Mouse (Mus musculus): Measurements from ENCODE around the gene Wnk3. TPM values are rescaled to one million over a fixed set of nuclear protein-coding genes. Genes with fewer than 3 reads are reported as not detected.

Gene Wnk3
- polyA plus RNA-seq, 1 experiment = 9.0 TPM

GRCm38 (mm10) chrX:151337804-151338203, 139.9 kb downstream of the Wnk3 start:
- Histone ChIP-seq H3K27ac (ENCODE audit: insufficient read depth, low read length) (no peak overlapping the region), H3K4me1 (ENCODE audit: control insufficient read depth, insufficient read depth, low read length) (no peaks in the 10 kb centered on the region), H3K27me3 (ENCODE audit: control insufficient read depth, insufficient read depth, low read length) (no peaks in the 10 kb centered on the region), H3K4me3 (replicated peaks; ENCODE audit: insufficient read depth, low read depth, low read length) (no peak overlapping the region)
- TF ChIP-seq CTCF (IDR thresholded peaks at IDR 0.05; ENCODE audit: borderline replicate concordance, insufficient read depth, low read depth, low read length) = no peak
- no peak for TF ChIP-seq POLR2A (IDR thresholded peaks at IDR 0.05; ENCODE audit: borderline replicate concordance, insufficient read depth, low read length)
- WGBS = 25% methylated on average over 4 of the region's 4 CpGs
- peak in 1 of 2 experiments; percentile 20 for DNase-seq

DNA sequence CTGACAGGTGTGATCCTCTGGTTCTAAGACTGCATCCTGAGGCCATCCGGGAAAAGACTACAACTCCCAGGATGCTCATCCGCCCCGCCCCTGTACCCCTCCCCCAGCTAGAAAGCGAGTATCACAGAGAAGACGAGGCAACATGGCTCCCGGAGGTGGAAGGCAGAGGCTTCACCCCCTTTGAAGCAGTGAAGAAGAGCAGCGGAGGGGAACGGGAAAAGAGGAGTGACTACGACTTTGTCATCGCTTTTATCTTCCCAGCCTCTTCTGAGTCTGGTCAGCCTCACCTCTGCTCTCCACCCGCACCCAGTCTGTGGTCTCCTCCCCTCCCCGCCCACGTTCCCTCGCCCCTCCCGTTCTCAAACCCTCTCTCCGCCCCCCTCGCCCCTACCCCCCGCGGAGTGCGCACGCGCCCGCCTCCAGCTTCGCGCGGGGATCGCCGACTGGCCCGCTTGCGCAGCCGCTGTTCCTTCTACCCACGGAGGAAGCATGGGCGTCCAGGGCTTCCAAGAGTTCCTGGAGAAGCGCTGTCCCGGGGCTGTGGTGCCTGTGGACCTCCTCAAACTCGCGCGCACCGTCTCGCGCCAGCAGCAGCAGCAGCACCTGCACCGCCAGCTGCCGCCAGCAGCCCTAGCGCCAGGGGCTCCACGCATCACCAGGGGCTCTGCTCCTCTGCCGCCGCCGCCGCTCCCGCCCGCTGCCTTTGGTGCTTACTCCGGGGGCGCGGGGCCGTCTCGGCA, 146.1 kb downstream of the Wnk3 start, which contains the start of gene Fam120c:
Gene Fam120c, plus strand, starts transcription at position 415 of the 740 bp plus-strand sequence.
- peak; percentile 57; the same call in 1 of the 2 replicates for TF ChIP-seq POLR2A (IDR thresholded peaks at IDR 0.05; ENCODE audit: borderline replicate concordance, insufficient read depth, low read length)
- TF ChIP-seq CTCF (IDR thresholded peaks at IDR 0.05; ENCODE audit: borderline replicate concordance, insufficient read depth, low read depth, low read length) = no peak
- peak within 1 kb of the TSS; percentile 75 for H3K27ac ChIP-seq (ENCODE audit: insufficient read depth, low read length)
- H3K4me1 ChIP-seq (ENCODE audit: control insufficient read depth, insufficient read depth, low read length) = no peaks in the 10 kb centered on the region
- 7% methylated on average over 42 of the region's 56 CpGs for WGBS
- no peaks in the 10 kb centered on the region for H3K27me3 ChIP-seq (ENCODE audit: control insufficient read depth, insufficient read depth, low read length)
- peak; percentile 87 for DNase-seq
- H3K4me3 ChIP-seq (replicated peaks; ENCODE audit: insufficient read depth, low read depth, low read length) = peak within 1 kb of the TSS; percentile 65

DNA sequence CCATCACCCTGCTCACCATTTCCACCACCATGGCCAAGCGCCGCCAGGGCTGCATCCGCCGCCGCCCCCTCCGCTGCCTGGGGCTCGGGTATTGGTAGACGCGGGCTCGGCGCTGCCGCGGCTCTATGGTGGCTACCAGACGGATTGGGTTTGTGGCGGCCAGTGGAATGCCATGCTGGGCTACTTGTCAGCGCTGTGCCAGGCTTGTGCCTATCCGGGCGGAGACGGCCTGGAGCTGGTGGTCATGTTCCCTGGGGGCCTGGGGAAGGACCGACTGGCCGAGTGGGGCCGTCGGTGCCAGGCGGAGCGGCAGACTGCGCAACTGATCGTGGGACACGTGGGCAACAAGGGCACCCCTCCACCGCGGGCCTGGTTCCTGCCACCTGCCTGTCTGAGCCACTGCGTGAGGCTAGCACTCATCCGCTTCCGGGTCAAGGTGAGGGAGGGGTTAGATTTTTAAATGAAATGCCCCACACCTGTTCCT, 146.7 kb downstream of the Wnk3 start:
- H3K27me3 ChIP-seq (ENCODE audit: control insufficient read depth, insufficient read depth, low read length) = no peaks in the 10 kb centered on the region
- no peaks in the 10 kb centered on the region for H3K4me1 ChIP-seq (ENCODE audit: control insufficient read depth, insufficient read depth, low read length)
- peak overlapping the region; percentile 65 for H3K4me3 ChIP-seq (replicated peaks; ENCODE audit: insufficient read depth, low read depth, low read length)
- TF ChIP-seq POLR2A (IDR thresholded peaks at IDR 0.05; ENCODE audit: borderline replicate concordance, insufficient read depth, low read length) = 0 out of 2 replicates have a peak, but pooled peaks have one; percentile 20
- TF ChIP-seq CTCF (IDR thresholded peaks at IDR 0.05; ENCODE audit: borderline replicate concordance, insufficient read depth, low read depth, low read length) = no peak
- DNase-seq = peak; percentile 69
- peak overlapping the region; percentile 75 for H3K27ac ChIP-seq (ENCODE audit: insufficient read depth, low read length)
- 9% methylated on average over 32 of the region's 33 CpGs for WGBS

- H3K4me3 ChIP-seq (replicated peaks; ENCODE audit: insufficient read depth, low read depth, low read length) = peak overlapping the region; percentile 26
- WGBS = 3% methylated on average over 11 of the region's 11 CpGs
- H3K27ac ChIP-seq (ENCODE audit: insufficient read depth, low read length) = no peak overlapping the region
- TF ChIP-seq CTCF (IDR thresholded peaks at IDR 0.05; ENCODE audit: borderline replicate concordance, insufficient read depth, low read depth, low read length) = no peak
- no peak for TF ChIP-seq POLR2A (IDR thresholded peaks at IDR 0.05; ENCODE audit: borderline replicate concordance, insufficient read depth, low read length)
- DNase-seq = peak; percentile 41
- H3K4me1 ChIP-seq (ENCODE audit: control insufficient read depth, insufficient read depth, low read length) = no peaks in the 10 kb centered on the region
- no peaks in the 10 kb centered on the region for H3K27me3 ChIP-seq (ENCODE audit: control insufficient read depth, insufficient read depth, low read length)
Measured at GRCm38 (mm10) chrX:151345333-151346125, 147.7 kb downstream of the Wnk3 start.

GRCm38 (mm10) chrX:151347278-151347677, 149.4 kb downstream of the Wnk3 start:
- Histone ChIP-seq H3K4me3 (replicated peaks; ENCODE audit: insufficient read depth, low read depth, low read length) (no peak overlapping the region), H3K4me1 (ENCODE audit: control insufficient read depth, insufficient read depth, low read length) (no peaks in the 10 kb centered on the region), H3K27me3 (ENCODE audit: control insufficient read depth, insufficient read depth, low read length) (no peaks in the 10 kb centered on the region), H3K27ac (ENCODE audit: insufficient read depth, low read length) (no peak overlapping the region)
- no peak for TF ChIP-seq CTCF (IDR thresholded peaks at IDR 0.05; ENCODE audit: borderline replicate concordance, insufficient read depth, low read depth, low read length)
- no peak for TF ChIP-seq POLR2A (IDR thresholded peaks at IDR 0.05; ENCODE audit: borderline replicate concordance, insufficient read depth, low read length)
- no peak for DNase-seq

GRCm38 (mm10) chrX:151349322-151349721, 151.4 kb downstream of the Wnk3 start:
- TF ChIP-seq CTCF (IDR thresholded peaks at IDR 0.05; ENCODE audit: borderline replicate concordance, insufficient read depth, low read depth, low read length) (no peak), POLR2A (IDR thresholded peaks at IDR 0.05; ENCODE audit: borderline replicate concordance, insufficient read depth, low read length) (no peak)
- H3K27ac ChIP-seq (ENCODE audit: insufficient read depth, low read length) = no peak overlapping the region
- 55% methylated on average over 5 of the region's 5 CpGs for WGBS
- DNase-seq = no peak
- no peaks in the 10 kb centered on the region for H3K4me1 ChIP-seq (ENCODE audit: control insufficient read depth, insufficient read depth, low read length)
- no peaks in the 10 kb centered on the region for H3K27me3 ChIP-seq (ENCODE audit: control insufficient read depth, insufficient read depth, low read length)
- H3K4me3 ChIP-seq (replicated peaks; ENCODE audit: insufficient read depth, low read depth, low read length) = no peak overlapping the region

Other genes with a start within 250 kb of the Wnk3 start
- 85.2 and 87.4 TPM in 2 replicates for gene Gnl3l, start 180.8 kb upstream of the Wnk3 start, polyA plus RNA-seq (2012; rRNA removed)
- 16.8 and 16.9 TPM in 2 replicates for gene Fgd1, start 151.9 kb upstream of the Wnk3 start, polyA plus RNA-seq (2012; rRNA removed)
- gene Tsr2, start 101.5 kb upstream of the Wnk3 start, polyA plus RNA-seq (2012; rRNA removed) = 54.3 and 58.7 TPM in 2 replicates
- 12.1 and 14.3 TPM in 2 replicates for gene Fam120c, start 146.1 kb downstream of the Wnk3 start, polyA plus RNA-seq (2012; rRNA removed)

All from cerebellum, adult 2 months (tissue).